Comparison of ENCODE assay signal across 30 mouse cellular contexts in the genomic region with DNA sequence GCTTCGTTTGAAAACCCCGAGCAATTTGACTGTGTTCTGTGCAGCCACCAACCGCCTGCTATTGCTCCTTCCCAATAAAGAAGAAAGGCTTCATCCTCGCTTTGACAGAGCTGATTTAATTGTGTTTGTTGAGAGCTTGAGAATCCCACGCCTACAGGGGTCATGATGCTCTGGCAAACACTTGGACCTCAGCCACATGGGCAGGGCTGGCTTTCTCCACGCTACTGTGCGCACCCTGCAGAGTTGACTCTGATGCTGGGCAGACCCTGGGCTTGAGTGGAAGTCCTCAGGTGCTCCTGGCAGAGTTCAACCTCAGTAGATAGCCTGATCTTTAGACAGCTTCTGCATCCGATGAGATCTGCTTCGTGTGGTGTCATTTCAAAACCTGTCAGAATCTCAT. TPM values are rescaled to one million over a fixed set of nuclear protein-coding genes. Genes with fewer than 3 reads are reported as not detected.
"Had no signal": no experiment of that assay in that cellular context is flagged by ENCODE, and none has a peak within 500 bp of the region (broad histone marks: within the 10 kb centered on the region; RNA-seq: fewer than 3 reads in every experiment).

No protein-coding gene starts in this region.

- H3K27ac ChIP-seq: liver, embryonic 13.5 days; neural tube, embryonic 13.5 days; stomach, embryonic 15.5 days had no signal

- H3K4me3 ChIP-seq: liver, embryonic 13.5 days; myocyte; neural tube, embryonic 13.5 days; stomach, embryonic 15.5 days had no signal

- DNase-seq: kidney, adult 18-20 months; kidney, adult 9 months; kidney, postnatal 14 days; liver, embryonic 13.5 days; lung, adult 2 months; lung, postnatal 14 days; lung, postnatal 4 days; right cerebral cortex, postnatal 25 days; spleen, adult 18-20 months; thymus, postnatal 25 days had no signal

RNA-seq across cellular contexts. Expression of gene Cldn24, which starts 30.0 kb away (rescaled TPM):
- total RNA-seq: layer of hippocampus, adult 18-20 months; layer of hippocampus, postnatal 14 days; left cerebral cortex, postnatal 25 days; liver, adult 2 months; megakaryocyte progenitor cell, adult 5-6 weeks; megakaryocyte-erythroid progenitor cell, adult 5-6 weeks; monocyte, adult 5-6 weeks; neutrophil, adult 5-6 weeks had no signal
- polyA plus RNA-seq: intestine, embryonic 16.5 days; kidney, embryonic 16.5 days; limb, embryonic 11.5 days; limb, embryonic 14.5 days; liver, adult 2 months; liver, embryonic 13.5 days; liver, embryonic 16.5 days; lung, adult 2 months; lung, embryonic 16.5 days; midbrain, embryonic 11.5 days; midbrain, embryonic 16.5 days; myocyte; neural tube, embryonic 13.5 days; stomach, embryonic 15.5 days; thymus, postnatal 0 days had no signal

RNA-seq across cellular contexts. Expression of gene Cldn22, which starts 32.3 kb away (rescaled TPM):
- total RNA-seq: liver, adult 2 months; megakaryocyte progenitor cell, adult 5-6 weeks; megakaryocyte-erythroid progenitor cell, adult 5-6 weeks; monocyte, adult 5-6 weeks; neutrophil, adult 5-6 weeks had no signal
- polyA plus RNA-seq: intestine, embryonic 16.5 days; kidney, embryonic 16.5 days; limb, embryonic 11.5 days; liver, adult 2 months; liver, embryonic 13.5 days; liver, embryonic 16.5 days; lung, embryonic 16.5 days; midbrain, embryonic 11.5 days; midbrain, embryonic 16.5 days; myocyte; neural tube, embryonic 13.5 days; stomach, embryonic 15.5 days; thymus, postnatal 0 days had no signal
